Comparison of ENCODE assay signal across 17 mouse cellular contexts in genomic region chr13:37553392-37553791, GRCm38 (mm10).
"Had no signal": no experiment of that assay in that cellular context is flagged by ENCODE, and none has a peak within 500 bp of the region (broad histone marks: within the 10 kb centered on the region; RNA-seq: fewer than 3 reads in every experiment).

No protein-coding gene starts in this region.

- H3K27me3 ChIP-seq: liver, embryonic 15.5 days; lung, embryonic 15.5 days; midbrain, embryonic 13.5 days; midbrain, embryonic 15.5 days; neural tube, embryonic 12.5 days had no signal

- H3K36me3 ChIP-seq: liver, embryonic 15.5 days; lung, embryonic 15.5 days; midbrain, embryonic 13.5 days; midbrain, embryonic 15.5 days; neural tube, embryonic 12.5 days had no signal

- ATAC-seq: liver, postnatal 0 days; lung, postnatal 0 days; midbrain, embryonic 13.5 days; midbrain, embryonic 15.5 days had no signal

- H3K4me3 ChIP-seq: liver, embryonic 15.5 days; lung, embryonic 15.5 days; megakaryocyte, embryonic 14.5 days; midbrain, embryonic 13.5 days; midbrain, embryonic 15.5 days; neural tube, embryonic 12.5 days had no signal

- H3K9ac ChIP-seq: liver, embryonic 15.5 days; liver, postnatal 0 days; lung, embryonic 15.5 days; midbrain, embryonic 13.5 days; midbrain, embryonic 15.5 days; neural tube, embryonic 12.5 days had no signal

- DNase-seq: liver, postnatal 0 days; lung, adult 2 months; lung, postnatal 14 days; lung, postnatal 36 days; right cerebral cortex, postnatal 14 days; thymus, adult 18-20 months; thymus, postnatal 14 days; thymus, postnatal 36 days had no signal

- H3K9me3 ChIP-seq: liver, embryonic 15.5 days; lung, embryonic 15.5 days; megakaryocyte, embryonic 14.5 days; midbrain, embryonic 13.5 days; midbrain, embryonic 15.5 days; neural tube, embryonic 12.5 days had no signal

- H3K27ac ChIP-seq: liver, embryonic 15.5 days; lung, embryonic 15.5 days; macrophage; midbrain, embryonic 13.5 days; midbrain, embryonic 15.5 days; neural tube, embryonic 12.5 days had no signal

- H3K4me2 ChIP-seq: liver, embryonic 15.5 days; lung, embryonic 15.5 days; midbrain, embryonic 11.5 days; midbrain, embryonic 13.5 days; midbrain, embryonic 15.5 days; neural tube, embryonic 12.5 days had no signal
